Mouse (Mus musculus) lung, postnatal 36 days (tissue): ENCODE data around the gene Ncam1.
A peak's percentile ranks its signal among the peaks of the same experiment; 100 is the strongest.

Source experiments
- DNase-seq: peaks from one replicate; pipeline ENCODE4 v3.0.0; 2022; ENCODE audit warnings: mixed read lengths

The Ncam1 gene

DNA sequence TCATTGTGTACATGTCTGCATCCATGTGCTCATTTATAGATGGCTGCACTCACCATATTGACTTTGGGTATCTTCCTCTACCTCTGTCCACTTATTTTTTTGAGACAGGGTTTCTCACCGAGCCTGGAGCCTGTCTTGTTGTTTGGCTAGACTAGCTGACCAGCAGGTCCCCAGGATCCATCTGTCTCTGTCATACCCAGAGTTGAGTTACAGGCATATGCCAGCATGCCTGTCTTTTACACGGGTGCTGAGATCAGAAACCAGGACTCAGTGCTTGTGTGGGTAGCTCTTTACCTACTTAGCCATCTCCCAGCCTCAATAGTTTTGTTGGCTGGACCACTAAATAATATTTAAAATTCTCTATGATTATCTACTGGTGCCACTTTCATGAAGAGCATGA, 180.5 kb downstream of the Ncam1 start:
- no peak for DNase-seq

DNA sequence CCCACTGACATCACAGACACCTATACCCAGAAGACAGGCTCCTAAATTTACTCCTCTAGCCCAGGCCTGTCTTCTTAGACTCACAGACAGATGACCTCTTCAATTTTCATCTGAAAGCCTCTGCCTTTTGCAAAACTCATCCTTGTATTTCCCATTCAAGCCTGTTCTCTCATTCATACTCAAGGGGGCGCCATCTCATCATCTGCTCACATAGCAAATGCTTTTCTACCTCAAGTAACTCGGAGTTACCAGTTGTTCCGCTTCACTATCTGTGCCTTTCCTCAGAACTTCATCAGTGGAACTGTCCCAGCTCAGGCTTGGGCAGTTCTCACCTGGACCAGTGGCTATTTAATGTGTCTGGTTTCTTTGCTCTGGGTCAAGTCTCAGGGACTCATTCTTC, 181.5 kb downstream of the Ncam1 start:
- DNase-seq = peak; percentile 43

DNA sequence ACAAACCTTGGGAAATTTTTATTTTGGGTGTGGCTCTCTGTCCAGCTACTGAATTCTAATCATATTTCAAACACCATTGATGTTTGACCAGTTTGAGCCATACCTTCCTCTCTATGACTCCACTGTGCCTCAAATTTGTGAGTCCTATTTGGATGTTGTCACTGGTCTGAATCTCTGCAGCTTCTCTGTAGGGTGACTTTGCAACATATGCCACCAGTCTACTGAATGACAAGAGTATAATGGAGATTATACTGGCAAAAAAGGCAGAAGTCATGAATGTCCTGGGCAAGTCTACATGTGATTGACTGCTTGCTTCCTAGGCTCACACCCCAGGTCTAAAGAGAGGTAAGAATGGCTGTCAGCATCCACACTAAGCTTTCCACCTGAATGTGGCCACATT, 186.3 kb downstream of the Ncam1 start:
- no peak for DNase-seq

DNA sequence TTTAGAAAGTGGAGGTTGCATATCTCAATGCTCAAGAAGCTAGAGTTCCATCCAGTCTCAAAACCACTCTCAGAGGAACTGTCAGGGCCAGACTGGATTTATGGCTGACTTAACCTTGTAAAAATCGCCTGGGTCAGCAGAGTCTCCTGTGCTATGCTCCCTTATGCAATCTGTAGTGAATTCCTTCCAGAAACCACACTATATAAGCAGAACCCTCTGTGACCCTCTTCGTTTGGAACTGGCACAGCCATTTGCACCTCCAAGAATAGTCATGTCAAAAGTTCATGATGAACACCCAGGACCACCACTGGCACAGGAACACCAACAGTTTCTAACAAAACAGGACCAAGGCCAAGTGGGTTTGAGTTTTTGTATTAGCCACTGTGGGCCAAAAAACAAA, 190.5 kb downstream of the Ncam1 start:
- DNase-seq = no peak

DNA sequence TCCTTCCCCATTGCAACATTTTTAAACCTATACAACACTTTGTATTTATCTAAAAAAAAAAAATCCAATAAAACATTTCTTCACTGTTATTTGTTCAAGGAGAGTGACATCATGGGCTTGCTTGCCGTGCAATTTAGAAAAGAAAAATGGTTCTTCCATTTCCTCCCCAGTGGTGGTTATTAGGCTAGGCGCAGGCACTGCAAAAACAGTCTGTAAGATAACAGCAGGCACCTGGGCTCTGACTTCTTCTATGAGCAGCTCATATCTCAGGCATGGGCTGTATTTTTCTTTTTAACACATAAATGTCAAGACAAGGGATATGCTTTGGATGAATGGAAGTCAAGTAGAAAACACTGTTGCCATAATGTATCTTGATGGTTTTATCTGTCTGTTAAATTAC, 192.0 kb downstream of the Ncam1 start:
- no peak for DNase-seq

DNA sequence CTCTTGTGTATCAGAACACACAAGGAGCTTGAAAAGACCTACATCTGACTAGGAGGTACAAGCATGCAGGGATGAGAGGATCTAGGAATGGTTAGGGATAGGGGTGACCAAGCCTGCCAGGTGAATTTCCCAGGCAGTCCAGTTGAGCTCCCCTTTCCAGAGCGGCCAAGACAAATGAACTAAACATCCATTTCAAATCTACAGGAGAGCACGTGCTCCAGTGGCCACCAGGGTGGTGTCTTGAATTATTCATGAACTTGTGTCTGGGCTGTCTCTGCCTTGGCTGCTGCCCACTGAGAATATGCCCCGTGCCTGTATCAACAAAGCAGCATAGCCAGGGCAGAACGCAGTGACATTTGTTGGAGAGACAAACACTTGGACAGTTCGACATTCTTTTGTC, 192.4 kb downstream of the Ncam1 start:
- no peak for DNase-seq

DNA sequence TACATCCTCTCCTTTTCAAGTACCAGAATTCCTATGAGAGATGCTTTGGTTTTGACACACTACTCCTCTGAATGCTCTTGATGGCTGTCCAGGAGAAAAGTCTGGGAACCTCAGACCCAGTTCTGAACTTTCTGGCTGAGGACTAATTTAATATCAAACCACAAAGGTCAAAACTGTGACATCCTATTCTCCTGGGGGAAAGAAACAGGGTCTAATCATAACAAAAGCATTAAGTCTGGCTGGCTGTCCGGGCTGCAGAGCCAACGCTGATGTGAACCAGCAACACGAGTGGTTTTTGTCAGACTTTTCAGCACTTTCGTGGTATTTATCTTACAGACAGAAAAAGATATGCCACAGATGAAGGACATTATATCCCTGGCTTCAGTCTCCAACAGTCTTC, 192.9 kb downstream of the Ncam1 start:
- peak; percentile 1 for DNase-seq

DNA sequence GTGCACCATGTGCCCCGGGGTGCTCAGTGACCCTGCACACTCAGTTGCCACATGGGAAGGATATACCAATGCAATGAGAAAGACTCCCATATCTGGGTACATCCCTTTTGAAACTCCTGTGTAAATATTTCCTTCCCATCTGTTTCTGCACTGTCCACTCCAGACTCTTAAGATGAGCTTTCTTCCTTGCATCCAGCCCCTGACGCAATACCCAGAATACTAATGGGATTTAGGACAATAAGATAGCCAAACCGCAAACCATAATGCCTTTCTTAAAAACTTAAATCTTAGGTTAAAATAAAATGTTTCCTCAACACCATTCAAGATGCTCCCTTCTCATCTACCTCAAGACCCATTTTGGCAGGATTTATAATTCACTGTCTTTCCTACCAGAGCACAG, 193.4 kb downstream of the Ncam1 start:
- DNase-seq = no peak

DNA sequence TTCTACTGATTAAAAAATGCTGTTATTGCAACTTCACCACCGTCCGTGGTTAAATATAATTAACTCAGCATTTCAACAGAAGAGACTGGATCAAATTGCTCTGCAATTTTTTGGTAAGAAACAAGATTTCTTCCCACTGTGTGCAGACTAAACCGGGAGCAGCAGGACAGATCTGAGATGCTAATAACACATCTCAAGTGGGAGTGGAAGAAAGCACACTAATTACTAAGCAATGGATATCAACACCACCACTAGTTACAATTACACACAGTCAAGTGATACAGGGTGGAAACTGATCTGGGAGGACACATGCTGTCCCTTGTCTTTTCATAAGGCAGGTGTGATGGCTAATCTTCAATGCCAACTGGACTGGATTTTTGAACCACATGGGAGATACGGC, 197.5 kb downstream of the Ncam1 start:
- DNase-seq = no peak

DNA sequence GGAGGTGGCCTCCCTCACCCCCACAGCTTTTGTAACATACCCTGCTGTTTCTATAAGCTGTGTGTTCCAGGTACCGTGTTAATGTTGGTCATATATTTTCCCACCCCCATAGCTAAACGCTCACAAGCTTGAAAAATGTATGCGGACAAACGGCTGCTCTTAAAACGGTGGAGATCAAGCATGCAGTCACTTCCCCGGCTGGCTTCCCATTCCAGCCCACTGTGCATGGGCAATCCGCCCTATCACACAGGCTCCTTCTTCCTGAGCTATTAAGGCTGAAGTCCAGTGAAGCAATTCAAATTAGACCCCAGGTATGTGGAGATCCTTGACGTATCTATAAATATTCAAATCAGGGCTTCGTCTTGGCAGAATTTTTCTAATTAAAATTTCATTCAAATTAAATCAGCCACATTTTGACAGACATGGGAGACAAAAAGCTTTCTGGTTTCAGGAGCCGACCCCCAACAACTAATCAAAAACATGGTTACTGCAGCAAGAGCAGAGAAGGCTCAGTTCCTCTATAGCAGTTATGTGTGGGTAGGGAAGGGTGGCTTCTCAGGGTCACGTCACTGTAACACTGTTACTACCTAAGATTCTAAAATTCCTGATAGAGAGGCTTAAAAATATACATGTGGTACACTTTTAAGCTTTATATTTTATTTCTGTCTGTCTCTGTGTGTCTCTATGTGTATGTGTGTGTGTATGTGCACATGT, 202.9 kb downstream of the Ncam1 start:
- no peak for DNase-seq

DNA sequence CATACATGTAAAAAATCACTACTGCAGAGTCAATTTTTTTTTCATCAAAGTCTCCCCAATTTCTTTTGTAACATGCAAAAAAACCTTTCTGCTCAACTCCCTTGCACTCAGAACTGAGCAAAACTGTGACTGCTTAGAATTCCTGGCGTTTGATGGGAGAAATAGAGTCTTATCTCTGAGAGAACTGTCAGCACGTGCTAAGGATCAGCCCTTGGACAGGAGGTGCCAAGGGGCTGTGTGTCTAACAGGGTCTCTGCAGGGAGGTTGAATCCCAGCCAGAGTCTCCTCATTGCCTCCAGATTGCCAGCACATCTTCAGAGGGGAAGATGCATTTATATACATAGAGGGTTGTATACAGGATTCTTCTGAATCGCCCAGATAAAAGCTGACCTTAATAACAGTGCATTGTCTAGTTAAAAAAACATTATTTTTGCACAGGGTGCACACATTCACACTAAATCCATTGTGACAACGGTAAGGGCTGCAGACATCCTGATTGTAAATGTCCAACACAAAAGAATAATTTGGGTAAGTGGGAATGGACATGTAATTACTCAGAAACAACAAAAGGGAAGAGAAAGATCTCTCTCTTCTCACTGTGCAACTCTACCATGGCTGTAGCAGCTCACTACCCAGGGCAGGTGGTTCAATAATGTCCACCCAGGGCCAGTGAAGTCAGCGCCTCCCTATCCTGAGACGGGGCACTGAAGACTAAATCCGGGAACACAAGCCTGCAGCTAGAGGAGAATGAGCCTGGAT, 203.7 kb downstream of the Ncam1 start:
- DNase-seq = no peak

DNA sequence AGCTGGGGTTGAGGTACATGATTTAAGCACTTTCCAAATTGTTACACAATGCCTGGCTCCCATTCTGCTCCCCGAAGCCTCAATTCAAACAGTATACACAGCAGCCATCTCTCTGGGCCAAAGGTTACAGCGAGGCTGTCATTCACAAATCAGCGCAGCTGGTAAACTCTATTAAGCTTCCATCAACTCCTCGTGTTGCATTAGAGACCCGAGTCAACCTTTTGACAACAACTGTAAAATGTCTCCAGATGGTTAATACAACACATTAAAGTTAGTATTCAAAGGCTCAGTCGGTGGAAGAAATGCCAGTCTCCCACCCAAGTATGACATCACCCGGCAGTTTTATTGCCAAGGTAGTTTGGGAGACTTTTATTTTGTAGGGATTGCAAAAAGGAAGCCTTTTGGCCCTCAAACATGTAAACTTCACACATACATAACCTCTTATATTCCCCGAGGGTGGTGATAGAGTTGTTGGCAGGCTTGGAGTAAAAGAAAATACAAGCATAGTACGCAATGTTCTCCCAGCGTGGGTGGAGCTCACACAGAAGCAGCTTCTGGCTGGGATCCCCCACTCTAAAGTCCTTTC, 204.7 kb downstream of the Ncam1 start:
- peak; percentile 21 for DNase-seq

DNA sequence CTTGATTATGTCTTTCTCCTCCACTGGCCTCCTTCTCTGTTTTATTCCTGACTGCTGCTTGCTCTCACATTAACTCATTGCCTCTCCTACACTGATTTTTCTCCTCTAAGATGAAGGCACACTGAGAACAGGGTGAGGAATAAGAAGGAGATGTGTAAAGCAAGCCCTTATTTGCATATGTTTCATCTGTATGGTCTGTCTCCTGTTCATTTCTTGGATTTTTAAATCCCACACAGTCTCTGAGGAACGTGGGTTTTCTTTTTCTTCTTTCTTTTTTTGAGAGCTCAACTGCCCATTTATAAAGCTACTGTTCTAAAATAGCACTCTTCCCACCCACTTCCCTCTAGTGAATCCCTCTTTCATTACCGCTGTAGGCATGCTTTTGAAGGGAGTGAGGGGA, 206.7 kb downstream of the Ncam1 start:
- DNase-seq = no peak

DNA sequence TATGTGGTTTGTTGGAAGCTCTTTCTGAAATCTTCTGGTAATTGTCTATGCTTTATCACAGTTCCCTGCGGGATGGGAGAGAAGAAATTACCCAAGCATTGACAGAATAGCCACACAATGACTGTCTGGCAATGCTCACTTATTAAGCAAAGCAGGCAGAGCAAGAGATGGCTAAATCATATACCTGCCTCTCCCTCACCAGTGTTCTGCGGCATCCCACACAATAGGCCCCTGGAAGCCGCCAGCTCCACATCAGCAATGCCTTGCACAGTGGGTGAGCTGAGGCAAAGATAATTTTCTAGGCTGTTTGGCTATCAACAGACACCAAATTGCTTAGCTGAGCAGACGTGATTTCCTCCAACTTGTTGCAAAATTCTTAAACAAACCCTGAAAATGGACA, 208.5 kb downstream of the Ncam1 start:
- DNase-seq = no peak

DNA sequence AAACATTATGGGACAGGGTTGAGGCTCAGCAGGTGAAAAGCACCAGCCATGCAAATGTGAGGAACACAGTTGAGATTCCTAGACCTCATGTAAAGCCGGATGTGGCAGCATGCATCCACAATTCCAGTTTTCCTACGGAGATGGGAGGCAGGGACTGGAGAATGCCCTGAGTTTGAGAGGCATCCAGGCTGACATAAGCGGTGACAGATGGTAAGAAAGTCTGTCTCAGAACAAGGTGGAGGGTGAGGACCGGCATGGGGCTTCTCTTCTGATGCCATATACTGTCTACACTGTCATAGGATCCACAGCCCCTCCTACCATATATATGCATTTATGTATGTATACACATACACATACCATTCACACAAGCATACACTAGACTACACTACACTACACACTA, 221.6 kb downstream of the Ncam1 start:
- DNase-seq = no peak

DNA sequence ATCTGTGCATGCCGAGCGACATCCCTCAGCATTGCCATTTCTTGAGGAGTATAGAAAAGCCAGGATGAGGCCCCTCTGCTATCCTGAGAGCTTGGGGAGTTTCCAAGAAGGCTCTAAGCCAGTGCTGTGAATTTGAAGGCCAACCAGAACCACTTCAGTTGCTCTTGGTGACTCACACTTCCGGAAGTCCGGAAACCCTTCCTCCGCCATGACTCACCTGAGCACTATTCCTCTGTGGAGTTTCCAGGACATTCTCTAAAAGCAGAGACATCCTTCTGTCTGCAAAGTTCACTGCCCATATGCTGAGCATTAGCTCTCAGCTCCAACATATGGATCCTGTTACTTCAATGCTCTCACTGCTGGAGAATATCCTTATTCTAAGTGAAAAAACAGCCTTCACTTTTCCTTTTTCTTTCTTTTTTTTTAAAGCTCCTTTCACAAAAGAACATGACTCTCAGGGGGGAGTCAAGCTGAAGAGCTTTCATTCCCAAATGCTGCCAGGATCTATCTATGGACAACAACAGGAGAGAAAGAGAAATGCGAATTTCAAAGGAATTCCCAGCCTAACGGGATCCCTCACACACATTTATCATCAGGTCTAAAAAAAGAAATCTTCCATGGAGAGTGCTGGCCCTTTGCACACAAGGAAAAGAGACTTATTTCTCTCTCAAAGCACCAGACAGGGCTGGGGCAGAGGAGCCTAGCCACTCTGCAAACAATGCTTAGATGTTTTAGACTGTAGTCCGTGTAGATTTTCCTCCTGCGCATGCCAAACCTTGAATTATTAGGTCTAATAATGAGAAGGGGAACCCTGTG, 226.8 kb downstream of the Ncam1 start:
- no peak for DNase-seq

DNA sequence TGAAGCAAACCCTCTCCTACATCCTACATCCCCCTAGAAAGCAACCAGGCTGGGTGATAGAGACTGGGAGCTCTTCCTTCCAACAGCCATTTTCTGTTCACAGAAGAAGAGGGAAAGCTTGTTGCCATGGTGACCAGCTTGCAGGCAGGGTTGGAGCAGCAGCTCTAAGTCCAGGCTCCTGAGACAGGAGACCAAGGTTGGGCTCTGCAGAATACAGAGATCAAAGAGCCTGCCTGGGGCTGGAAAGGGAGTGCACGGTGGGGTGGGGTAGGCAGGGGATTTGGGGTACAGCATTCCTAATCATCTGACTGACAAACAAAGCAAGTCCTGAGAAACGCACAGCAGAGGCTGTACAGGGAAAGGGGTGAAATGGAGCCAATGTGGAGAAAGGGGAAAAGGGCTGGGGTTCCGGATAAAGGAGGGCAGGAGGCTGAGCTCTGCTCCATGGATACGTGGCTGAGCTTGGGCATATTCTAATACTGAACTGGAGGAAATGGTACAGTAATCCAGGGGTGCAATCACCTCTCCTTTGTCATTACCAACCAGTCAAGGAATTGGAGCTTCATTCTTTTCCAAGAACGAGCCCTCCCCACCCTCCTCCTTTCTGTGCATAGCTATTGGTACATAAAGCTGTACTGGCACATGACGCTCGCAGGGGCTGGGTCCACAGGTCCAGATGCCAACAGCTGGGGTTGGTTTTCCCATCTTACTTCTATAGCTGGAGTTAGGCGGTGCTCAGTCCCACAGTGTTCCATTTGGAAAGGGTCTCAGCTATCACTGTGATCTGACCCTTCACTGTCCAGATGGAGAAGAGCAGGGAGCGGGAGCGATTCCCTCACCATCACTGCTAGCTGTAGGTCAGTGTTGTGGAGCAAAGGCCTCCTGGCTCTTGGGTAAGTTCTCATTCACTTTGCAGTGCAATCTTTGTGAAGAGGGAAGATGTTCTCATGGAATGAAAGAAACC, 227.7 kb downstream of the Ncam1 start:
- no peak for DNase-seq

DNA sequence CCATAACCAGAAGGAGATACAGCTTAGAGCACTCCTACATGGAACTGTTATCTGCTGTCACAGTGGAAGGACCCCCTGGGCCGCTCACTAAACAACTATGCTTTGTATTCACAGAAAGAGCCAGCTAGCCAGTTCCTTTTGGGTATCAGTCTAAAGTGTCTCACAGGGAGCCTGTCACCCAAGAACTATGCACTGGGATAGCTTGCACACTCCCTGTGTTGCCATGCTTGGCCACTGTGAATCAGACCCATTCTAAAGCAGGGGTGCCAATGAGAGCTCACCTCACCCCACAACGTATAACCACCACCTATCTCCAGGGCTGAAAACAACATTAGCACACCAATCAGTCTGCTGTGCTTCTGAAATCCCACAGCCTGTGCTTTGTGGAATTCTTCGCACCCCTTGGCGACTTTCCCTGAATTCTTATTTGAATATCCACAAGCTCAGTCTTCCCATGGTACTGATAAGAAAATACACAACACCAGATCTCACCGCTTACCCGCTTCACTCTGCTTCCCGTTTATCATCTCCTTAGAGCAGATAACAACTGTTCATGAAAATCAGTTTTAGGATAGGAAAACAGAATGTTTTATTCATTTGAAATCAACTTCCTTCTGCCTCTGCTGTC, 228.6 kb downstream of the Ncam1 start:
- DNase-seq = no peak

DNA sequence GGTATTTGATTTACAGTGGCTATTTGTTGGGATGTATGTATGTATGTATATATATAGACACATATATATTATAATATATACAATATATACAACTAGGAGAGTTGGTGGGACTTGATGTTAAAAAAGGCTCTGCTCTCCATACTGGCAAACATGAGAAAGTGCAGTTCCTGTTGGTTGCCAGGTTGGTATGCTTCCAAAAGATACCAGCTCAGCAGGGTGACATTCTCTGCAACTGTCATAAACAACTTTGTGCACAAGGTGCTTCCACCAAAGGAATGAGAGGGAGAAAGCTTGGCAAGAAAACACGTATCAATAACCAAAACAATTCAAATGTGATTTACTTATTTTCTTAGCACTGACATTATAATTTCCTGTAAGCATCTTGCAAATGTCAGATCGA, 232.9 kb downstream of the Ncam1 start:
- DNase-seq = no peak

DNA sequence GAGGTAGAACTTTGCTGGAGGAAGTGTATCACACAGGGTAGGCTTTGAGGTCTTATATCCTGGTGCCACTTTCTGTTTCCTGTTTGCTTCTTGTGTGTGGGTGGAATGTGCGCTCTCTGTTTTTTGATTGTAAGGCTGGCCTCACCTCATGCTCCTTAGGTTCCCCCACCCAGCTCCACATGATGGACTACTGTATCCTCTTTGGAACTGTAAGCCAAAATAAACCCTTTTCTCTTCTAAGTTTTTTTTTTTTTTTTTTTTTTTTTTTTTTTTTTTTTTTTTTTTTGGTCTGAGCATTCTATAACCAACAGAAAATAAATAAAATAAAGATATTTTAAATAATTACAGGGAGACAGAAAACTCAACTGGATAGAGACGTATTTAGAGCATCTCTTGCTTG, 239.8 kb downstream of the Ncam1 start:
- no peak for DNase-seq

DNA sequence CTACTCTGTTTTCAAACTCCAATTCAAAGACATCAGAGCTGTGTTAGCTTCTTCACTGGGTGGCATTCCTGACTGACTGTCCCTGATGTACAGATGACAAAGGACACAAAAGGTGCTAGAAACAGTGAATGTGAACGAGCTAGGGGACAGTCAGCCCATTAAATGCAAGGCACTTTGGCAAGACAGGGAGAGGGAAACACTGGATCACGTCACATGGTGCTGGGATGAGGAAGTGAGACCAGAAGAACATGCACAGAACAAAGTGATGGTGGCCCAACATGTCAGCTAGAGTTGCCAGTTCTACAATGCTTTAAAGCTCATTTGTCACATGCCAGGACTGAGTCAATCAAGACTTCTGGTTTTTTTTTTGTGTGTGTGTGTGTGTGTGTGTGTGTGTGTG, 247.4 kb downstream of the Ncam1 start:
- DNase-seq = no peak

DNA sequence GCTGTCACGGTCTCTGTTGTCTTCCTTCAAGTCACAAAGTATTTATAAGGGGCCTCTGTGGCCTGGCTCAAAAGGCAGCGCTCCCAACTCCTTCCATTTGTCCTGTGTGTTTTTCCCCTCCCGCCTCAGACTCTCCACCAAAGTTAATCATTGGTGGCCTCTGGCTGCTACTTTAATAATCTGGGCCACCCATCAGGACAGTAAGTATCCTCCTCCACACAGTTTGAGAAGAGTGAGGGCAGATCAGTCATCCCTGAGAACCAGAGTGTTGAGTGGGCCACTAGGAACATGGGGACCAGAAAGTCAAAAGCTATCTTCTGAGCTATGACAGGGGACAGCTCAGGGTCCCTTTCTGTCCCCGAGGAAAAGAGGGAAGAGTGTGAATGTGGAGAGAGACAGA, 256.1 kb downstream of the Ncam1 start:
- DNase-seq = no peak
